Mouse (Mus musculus): ENCODE measurements around the gene Ropn1l. TPM values are rescaled to one million over a fixed set of nuclear protein-coding genes. Genes with fewer than 3 reads are reported as not detected.

Ropn1l gene
- total RNA-seq, 2 experiments from 2014 or later = 1.1 to 1.7 TPM

GRCm38 (mm10) chr15:31415181-31415580, 38.4 kb downstream of the Ropn1l start:
- intact Hi-C loops (cut with DNase I) = loop anchor here (5.0 kb wide), 1 partner anchor 48 kb away; the partner anchor contains the start of gene Ankrd33b

DNA sequence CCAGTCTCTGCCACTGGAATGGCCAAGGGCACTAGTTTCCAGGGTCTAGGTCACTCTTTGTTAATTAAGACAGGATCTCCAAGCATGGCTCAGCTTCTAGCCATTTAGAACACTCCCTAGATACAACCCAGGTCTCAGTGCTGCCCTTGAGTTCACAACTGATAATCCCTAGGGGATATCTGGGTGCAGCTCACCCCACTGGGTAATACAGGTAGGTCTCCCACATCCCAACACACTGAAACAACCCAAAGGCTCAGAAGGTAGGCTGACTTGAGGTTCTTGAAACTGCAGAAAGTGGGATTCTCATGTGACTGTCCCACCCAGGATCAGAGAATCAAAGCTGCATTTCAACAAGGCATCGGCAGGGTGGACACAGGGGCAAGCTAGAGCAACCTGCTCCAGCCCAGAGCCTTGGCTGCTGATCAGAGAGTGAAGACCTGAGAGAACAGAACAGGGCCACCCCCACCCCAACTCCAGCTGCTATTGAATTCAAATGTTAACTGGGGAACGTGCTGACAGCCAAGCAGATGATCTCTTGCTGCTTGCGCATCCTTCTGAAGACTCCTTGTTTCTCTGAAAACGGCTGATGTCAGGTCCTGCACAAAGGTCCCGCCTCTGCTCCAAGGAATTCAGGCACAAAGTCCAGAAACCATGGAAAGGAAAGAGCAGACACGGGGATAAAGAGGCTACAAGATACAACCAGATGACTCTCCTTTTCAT, 39.2 kb downstream of the Ropn1l start:
- intact Hi-C loops (cut with DNase I) = no loop called here
- no peak for DNase-seq (ENCODE audit: low spot score in 2 of 2)

More at GRCm38 (mm10) chr15:31415181-31415580, 38.4 kb downstream of the Ropn1l start:
- no peak for DNase-seq (ENCODE audit: low spot score in 2 of 2)

DNA sequence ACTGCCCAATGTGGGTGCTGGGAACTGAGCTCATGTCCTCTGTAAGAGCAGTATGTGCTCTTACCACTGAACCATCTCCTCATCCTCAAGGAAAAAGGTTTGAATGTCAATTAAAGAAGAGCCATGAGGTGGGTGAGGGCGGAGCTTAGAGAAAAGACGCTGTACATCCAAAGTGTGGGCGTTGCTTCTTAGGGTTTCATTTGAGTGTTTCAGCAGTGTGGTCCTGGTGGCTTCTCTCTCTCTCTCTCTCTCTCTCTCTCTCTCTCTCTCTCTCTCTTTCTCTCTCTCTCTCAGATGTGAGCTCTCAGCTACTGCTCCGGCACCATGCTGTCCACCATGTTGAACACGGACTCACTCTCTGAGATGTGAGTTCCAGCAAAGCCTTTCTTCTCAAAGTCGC, 39.9 kb downstream of the Ropn1l start:
- intact Hi-C loops (cut with DNase I) = no loop called here
- no peak for DNase-seq (ENCODE audit: low spot score in 2 of 2)

DNA sequence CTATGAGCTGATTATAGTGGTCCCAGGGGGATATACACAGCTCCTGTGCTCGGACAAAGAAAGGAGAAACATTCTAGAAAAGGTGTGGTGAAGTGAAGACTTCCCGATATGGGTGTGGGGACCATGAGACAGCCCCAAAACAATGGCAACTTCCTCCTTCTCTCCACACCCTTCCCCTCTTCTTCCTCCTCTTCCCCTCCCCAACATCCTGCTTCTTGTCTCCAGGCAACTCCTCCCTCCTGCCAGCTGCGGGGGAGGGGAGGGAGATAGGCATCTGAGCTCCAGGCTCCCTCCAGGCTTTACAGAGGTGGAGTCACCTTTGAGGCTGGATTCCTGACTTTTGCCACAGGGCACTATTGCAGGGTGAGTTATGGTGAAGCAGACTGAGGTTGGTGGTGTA, 40.6 kb downstream of the Ropn1l start:
- no peak for DNase-seq (ENCODE audit: low spot score in 2 of 2)
- intact Hi-C loops (cut with DNase I) = no loop called here

DNA sequence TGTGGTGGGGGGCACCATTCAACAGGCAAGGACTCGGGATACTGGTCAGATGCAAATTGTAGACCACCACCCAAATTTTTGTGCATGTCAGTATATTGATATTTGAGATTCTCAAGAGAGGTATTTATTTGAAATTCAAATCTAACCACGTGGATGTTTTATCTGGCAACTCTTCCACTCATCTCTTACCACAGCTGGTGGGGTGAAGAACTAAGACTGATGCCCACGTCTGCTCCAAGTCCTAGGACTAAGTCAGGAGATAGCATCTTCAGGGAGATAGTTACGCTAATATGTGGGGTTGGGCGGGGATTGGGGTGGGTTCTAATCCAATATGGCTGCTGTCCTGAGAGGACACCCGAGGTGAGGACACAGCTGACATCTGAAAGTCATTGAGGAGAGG, 41.1 kb downstream of the Ropn1l start:
- intact Hi-C loops (cut with DNase I) = no loop called here
- no peak for DNase-seq (ENCODE audit: low spot score in 2 of 2)

- intact Hi-C loops (cut with DNase I) = no loop called here
- DNase-seq (ENCODE audit: low spot score in 2 of 2) = no peak
Observed at GRCm38 (mm10) chr15:31407490-31407889, 46.0 kb downstream of the Ropn1l start.

DNA sequence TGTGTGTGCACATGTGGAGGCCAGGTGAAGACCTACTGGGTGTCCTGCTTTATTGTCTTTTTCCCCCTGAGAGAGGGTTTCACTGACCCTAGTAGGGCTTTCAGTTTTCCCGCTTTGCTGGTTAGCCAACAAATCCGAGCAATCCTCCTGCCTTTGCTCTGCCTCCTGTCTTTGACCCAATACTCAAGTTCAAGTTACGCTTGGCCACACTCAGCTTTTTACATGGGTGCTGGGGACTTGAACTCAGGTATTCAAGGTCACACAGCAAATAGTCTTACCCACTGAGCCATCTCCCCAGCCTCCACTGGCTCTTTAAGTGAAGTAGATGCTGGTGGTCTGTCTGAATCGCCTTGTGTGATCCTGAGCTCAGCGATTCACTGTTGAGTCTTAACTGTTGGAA, 46.7 kb downstream of the Ropn1l start:
- intact Hi-C loops (cut with DNase I) = no loop called here
- no peak for DNase-seq (ENCODE audit: low spot score in 2 of 2)

DNA sequence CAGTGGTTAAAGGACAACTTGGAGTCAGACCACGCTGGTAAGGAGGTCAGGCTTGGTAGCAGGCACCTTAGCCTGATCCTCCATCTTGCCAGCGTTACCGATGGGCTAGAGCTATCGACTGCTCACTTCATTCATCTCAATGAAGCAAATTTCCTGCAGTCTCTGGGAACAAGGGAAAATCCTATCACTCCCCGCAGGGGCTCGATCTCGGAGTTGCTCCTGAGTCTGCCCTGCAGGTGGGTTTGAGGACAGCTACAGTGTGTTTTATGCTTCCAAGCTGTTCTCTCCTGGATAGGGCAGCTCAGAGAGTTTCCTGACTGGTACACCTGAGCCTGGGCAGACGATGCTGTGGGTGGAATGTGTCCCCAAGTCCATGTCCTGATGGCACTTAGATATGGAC, 49.2 kb downstream of the Ropn1l start:
- intact Hi-C loops (cut with DNase I) = no loop called here

DNA sequence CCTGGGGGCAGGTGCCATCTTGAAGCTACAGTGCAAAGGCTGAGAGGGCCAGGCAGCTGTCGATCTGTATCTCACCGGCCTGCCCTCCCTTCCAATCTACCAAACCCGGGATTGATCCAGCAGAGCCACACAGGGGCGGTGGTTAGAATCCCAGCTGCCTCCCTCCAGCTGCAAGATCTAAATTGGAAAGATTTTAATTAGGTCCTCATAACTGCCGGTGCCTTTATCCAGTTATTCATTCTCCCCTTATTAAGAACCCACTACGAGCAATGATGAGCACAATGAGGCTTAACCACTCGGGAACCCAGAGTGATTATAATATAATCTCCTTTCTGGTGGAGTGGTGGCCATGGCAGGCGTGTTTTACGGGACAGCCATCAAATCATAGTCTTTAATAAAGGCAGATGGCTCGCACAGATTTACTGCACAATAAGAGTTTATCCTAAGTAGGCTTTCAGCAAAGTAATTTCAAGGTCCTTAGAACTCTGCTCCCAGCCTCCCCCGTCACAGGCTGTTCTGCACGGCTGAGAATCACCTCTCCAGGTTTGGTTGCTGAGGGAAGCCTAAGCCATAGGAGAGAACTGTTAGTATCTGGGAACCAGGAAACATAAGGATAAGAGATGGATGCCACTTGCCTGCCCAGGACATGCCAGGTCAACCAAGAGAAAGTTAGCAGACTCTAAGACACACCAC, 51.2 kb downstream of the Ropn1l start:
- no peak for DNase-seq (ENCODE audit: low spot score in 2 of 2)
- intact Hi-C loops (cut with DNase I) = no loop called here

More for the DNA sequence above, 49.2 kb downstream of the Ropn1l start:
- DNase-seq (ENCODE audit: low spot score in 2 of 2) = no peak

DNA sequence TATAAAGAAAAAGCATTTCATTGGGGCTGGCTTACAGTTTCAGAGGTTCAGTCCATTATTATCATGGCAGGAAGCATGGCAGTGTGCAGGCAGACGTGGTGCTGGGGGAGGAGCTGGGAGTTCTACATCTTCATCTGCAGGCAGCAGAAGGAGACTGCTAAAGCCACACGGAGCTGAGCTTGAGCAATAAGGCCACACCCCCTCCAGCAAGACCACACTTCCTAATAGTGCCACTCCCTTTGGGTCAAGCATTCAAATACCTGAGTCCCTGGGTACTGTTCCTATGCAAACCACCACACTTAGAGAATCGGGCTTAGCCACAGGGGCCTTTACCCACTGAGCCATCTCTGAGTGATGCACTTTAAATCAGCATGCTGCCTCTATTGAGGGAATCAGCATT, 52.6 kb downstream of the Ropn1l start:
- DNase-seq (ENCODE audit: low spot score in 2 of 2) = no peak
- intact Hi-C loops (cut with DNase I) = no loop called here

- DNase-seq (ENCODE audit: low spot score in 2 of 2) = peak in 1 of 2 experiments; percentile 57
- intact Hi-C loops (cut with DNase I) = loop anchor here (5.0 kb wide), 1 partner anchor 61 kb away; no protein-coding TSS in a partner anchor
Observed at GRCm38 (mm10) chr15:31398769-31399168, 54.8 kb downstream of the Ropn1l start.

DNA sequence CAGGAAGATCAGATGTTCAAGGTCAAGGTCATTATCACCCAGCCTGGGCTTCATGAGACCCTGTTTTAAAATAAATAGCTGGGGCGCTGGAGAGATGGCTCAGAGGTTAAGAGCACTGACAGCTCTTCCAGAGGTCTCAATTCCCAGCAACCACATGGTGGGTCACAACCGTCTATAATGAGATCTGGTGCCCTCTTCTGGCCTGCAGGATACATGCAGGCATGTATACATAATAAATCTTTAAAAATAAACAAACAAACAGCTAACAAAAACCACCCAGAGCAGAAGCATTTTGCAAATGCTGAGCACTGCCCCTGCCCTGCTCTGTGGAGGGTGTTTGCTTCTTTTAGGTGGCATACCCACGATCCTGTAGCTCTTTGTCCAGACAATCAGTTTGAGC, 56.2 kb downstream of the Ropn1l start:
- intact Hi-C loops (cut with DNase I) = loop anchor here (5.0 kb wide), 1 partner anchor 60 kb away; no protein-coding TSS in a partner anchor
- DNase-seq (ENCODE audit: low spot score in 2 of 2) = no peak

- peak; percentile 44 to 71 for DNase-seq (ENCODE audit: low spot score in 2 of 2)
Observed at GRCm38 (mm10) chr15:31396755-31397154, 56.8 kb downstream of the Ropn1l start.

GRCm38 (mm10) chr15:31395986-31396385, 57.6 kb downstream of the Ropn1l start:
- no peak for DNase-seq (ENCODE audit: low spot score in 2 of 2)
- intact Hi-C loops (cut with DNase I) = loop anchor here (5.0 kb wide), 1 partner anchor 59 kb away; no protein-coding TSS in a partner anchor

More at GRCm38 (mm10) chr15:31396755-31397154, 56.8 kb downstream of the Ropn1l start:
- intact Hi-C loops (cut with DNase I) = loop anchor here (5.0 kb wide), 1 partner anchor 59 kb away; no protein-coding TSS in a partner anchor

DNA sequence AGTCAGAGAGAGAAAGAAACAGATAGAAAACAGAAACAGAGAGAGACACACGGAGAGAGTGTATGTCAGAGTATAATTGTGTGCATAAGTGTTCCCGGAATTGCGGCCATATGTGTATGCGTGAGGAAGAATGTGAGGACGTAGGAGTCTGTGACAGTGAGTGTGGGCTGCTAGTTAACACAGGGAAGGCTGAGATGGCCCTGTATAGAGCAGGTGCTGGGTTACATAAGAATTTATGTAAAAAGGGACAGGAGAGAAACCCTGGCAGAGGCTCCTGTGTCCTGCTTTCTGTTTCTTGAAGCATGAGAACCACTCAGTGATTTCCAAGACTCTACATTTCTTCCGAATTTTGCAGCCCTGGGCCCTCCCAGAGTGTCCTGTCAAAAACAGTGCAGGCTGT, 60.1 kb downstream of the Ropn1l start:
- peak; percentile 62 to 85 for DNase-seq (ENCODE audit: low spot score in 2 of 2)
- intact Hi-C loops (cut with DNase I) = loop anchor here (5.0 kb wide), 1 partner anchor 34 kb away; no protein-coding TSS in a partner anchor

DNA sequence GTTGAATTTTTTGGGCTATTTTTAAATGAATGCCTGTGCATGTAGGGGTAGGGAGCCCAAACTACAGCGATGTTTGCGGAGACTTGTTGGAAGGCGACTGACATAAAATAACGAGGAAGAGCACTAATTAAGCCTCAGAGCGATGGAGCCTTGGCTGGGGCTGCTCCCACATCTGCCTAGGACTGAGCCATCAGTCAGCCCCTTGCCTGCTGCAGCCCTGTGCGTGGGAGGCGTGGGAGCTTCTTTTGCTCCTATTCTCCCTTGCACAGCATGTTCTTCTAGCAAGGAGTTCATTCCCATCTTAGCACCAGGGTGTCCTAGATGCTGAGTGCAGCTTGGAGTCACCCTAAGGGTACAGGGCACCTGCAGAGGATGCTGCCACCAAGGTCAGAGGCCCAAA, 60.8 kb downstream of the Ropn1l start:
- intact Hi-C loops (cut with DNase I) = loop anchor here (5.0 kb wide), 1 partner anchor 35 kb away; no protein-coding TSS in a partner anchor
- peak; percentile 74 to 83 for DNase-seq (ENCODE audit: low spot score in 2 of 2)

DNA sequence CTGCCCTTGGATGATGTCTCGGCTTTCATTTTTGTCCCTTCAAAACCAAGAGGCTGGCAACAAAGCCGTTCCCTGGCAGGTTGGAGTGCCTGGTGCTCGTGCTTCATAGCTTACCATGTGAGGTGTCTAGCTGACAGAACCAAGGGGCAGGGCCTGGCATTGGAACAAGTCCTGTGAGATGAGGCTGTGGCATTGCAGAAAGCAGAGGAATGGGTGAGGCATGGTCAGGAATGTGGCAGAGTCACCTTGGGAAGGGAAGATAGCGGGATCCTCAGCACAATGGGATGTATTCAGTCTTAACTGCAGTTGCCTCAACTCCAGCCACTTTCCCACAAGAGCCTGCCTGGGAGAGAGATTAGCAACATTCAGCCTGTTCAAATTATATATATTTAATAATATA, 61.4 kb downstream of the Ropn1l start:
- intact Hi-C loops (cut with DNase I) = loop anchor here (5.0 kb wide), 1 partner anchor 35 kb away; no protein-coding TSS in a partner anchor
- DNase-seq (ENCODE audit: low spot score in 2 of 2) = no peak

All from left cerebral cortex, postnatal 14 days (tissue).